Mouse (Mus musculus): Measurements from ENCODE around the gene Pkn1. TPM values are rescaled to one million over a fixed set of nuclear protein-coding genes. Genes with fewer than 3 reads are reported as not detected.
A peak's percentile ranks its signal among the peaks of the same experiment; 100 is the strongest.

The Pkn1 gene
- polyA plus RNA-seq, 1 experiment from 2014 or later = 22.7 TPM

- peak; percentile 70 for ATAC-seq (ENCODE audit: insufficient number of reproducible peaks, insufficient read depth, low FRiP score, low read depth)
- no peaks in the 10 kb centered on the region for H3K36me3 ChIP-seq (ENCODE audit: control insufficient read depth, insufficient read depth, low read length)
- H3K4me1 ChIP-seq (ENCODE audit: control insufficient read depth in 2 of 2, insufficient read depth in 2 of 2, low read length in 2 of 2) = peaks cover 16 to 36% of the 10 kb centered on the region in 2 experiments
- H3K4me2 ChIP-seq (ENCODE audit: low read length) = peak within 1 kb of the TSS; percentile 95
- peak within 1 kb of the TSS; percentile 93 for H3K9ac ChIP-seq (ENCODE audit: low read length)
- H3K27me3 ChIP-seq (ENCODE audit: control insufficient read depth, insufficient read depth, low read length) = no peaks in the 10 kb centered on the region
- 2% methylated on average over 51 of the region's 56 CpGs for WGBS
- peak within 1 kb of the TSS; percentile 66 to 69 for H3K4me3 ChIP-seq (ENCODE audit: control insufficient read depth in 1 of 2, insufficient read depth in 1 of 2, low read depth in 1 of 2, low read length in 2 of 2)
- H3K27ac ChIP-seq (replicated peaks in 1 of 2; ENCODE audit: control insufficient read depth in 1 of 2, insufficient read depth in 1 of 2, low read depth in 2 of 2, low read length in 2 of 2) = peak within 1 kb of the TSS; percentile 20 to 82
- H3K9me3 ChIP-seq (ENCODE audit: control insufficient read depth, low read length) = peaks cover 3% of the 10 kb centered on the region; the same call in 1 of the 2 replicates
These were observed 42.2 kb upstream of the Pkn1 start, which contains the start of gene Adgre5 for GRCm38 (mm10) chr8:83740976-83741741. Adgre5 (minus strand) TSS chr8:83741326.

DNA sequence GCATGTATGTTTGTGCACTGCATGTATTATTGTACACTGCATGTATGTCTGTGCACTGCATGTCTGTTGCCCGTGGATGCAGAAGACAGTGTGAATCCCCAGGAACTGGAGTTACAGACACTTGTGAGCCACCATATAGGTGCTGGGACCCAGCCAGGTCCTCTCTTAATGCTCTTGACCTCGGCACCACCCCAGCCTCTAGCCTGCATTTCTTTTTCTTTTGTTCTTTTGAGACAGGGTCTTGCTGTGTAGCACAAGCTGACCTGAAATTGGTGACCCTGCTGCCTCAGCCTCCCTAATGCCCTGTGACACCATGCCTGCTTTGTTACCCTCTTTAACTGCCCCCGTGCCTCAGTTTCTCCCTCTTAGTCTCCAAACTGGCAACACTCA lies 41.6 kb upstream of the Pkn1 start:
- ATAC-seq (ENCODE audit: insufficient number of reproducible peaks, insufficient read depth, low FRiP score, low read depth) = peak; percentile 11; the same call in 1 of the 2 replicates

GRCm38 (mm10) chr8:83739711-83740468 lies 40.9 kb upstream of the Pkn1 start:
- Histone ChIP-seq H3K4me2 (ENCODE audit: low read length) (peak overlapping the region; percentile 95), H3K36me3 (ENCODE audit: control insufficient read depth, insufficient read depth, low read length) (no peaks in the 10 kb centered on the region), H3K27me3 (ENCODE audit: control insufficient read depth, insufficient read depth, low read length) (no peaks in the 10 kb centered on the region), H3K4me1 (ENCODE audit: control insufficient read depth in 2 of 2, insufficient read depth in 2 of 2, low read length in 2 of 2) (peaks cover 16 to 36% of the 10 kb centered on the region in 2 experiments), H3K9me3 (ENCODE audit: control insufficient read depth, low read length) (peaks cover 3% of the 10 kb centered on the region; the same call in 1 of the 2 replicates), H3K27ac (replicated peaks in 1 of 2; ENCODE audit: control insufficient read depth in 1 of 2, insufficient read depth in 1 of 2, low read depth in 2 of 2, low read length in 2 of 2) (peak overlapping the region in 1 of 2 experiments; percentile 82; a peak in 2 of 4 replicates), H3K4me3 (ENCODE audit: control insufficient read depth in 1 of 2, insufficient read depth in 1 of 2, low read depth in 1 of 2, low read length in 2 of 2) (peak overlapping the region; percentile 13 to 69), H3K9ac (ENCODE audit: low read length) (peak overlapping the region; percentile 93)
- no peak for ATAC-seq (ENCODE audit: insufficient number of reproducible peaks, insufficient read depth, low FRiP score, low read depth)
- WGBS = 40% methylated on average over 8 of the region's 8 CpGs

More for the DNA sequence above, 41.6 kb upstream of the Pkn1 start:
- peaks cover 3% of the 10 kb centered on the region; the same call in 1 of the 2 replicates for H3K9me3 ChIP-seq (ENCODE audit: control insufficient read depth, low read length)
- H3K4me3 ChIP-seq (ENCODE audit: control insufficient read depth in 1 of 2, insufficient read depth in 1 of 2, low read depth in 1 of 2, low read length in 2 of 2) = peak overlapping the region; percentile 66 to 69
- peak overlapping the region; percentile 20 to 82; a peak in 3 of 4 replicates for H3K27ac ChIP-seq (replicated peaks in 1 of 2; ENCODE audit: control insufficient read depth in 1 of 2, insufficient read depth in 1 of 2, low read depth in 2 of 2, low read length in 2 of 2)
- peak overlapping the region; percentile 95 for H3K4me2 ChIP-seq (ENCODE audit: low read length)
- 13% methylated on average over 3 of the region's 3 CpGs for WGBS
- peak overlapping the region; percentile 93 for H3K9ac ChIP-seq (ENCODE audit: low read length)
- H3K27me3 ChIP-seq (ENCODE audit: control insufficient read depth, insufficient read depth, low read length) = no peaks in the 10 kb centered on the region
- H3K4me1 ChIP-seq (ENCODE audit: control insufficient read depth in 2 of 2, insufficient read depth in 2 of 2, low read length in 2 of 2) = peaks cover 16 to 36% of the 10 kb centered on the region in 2 experiments
- H3K36me3 ChIP-seq (ENCODE audit: control insufficient read depth, insufficient read depth, low read length) = no peaks in the 10 kb centered on the region

- Histone ChIP-seq H3K4me2 (ENCODE audit: low read length) (peak overlapping the region; percentile 95), H3K27me3 (ENCODE audit: control insufficient read depth, insufficient read depth, low read length) (no peaks in the 10 kb centered on the region), H3K27ac (replicated peaks in 1 of 2; ENCODE audit: control insufficient read depth in 1 of 2, insufficient read depth in 1 of 2, low read depth in 2 of 2, low read length in 2 of 2) (peak overlapping the region; percentile 38 to 82; a peak in 3 of 4 replicates), H3K9me3 (ENCODE audit: control insufficient read depth, low read length) (peaks cover 3% of the 10 kb centered on the region; the same call in 1 of the 2 replicates), H3K4me3 (ENCODE audit: control insufficient read depth in 1 of 2, insufficient read depth in 1 of 2, low read depth in 1 of 2, low read length in 2 of 2) (peak overlapping the region in 1 of 2 experiments; percentile 69; a peak in 3 of 4 replicates), H3K9ac (ENCODE audit: low read length) (peak overlapping the region; percentile 93; the same call in 1 of the 2 replicates), H3K36me3 (ENCODE audit: control insufficient read depth, insufficient read depth, low read length) (no peaks in the 10 kb centered on the region), H3K4me1 (ENCODE audit: control insufficient read depth in 2 of 2, insufficient read depth in 2 of 2, low read length in 2 of 2) (peaks cover 16 to 36% of the 10 kb centered on the region in 2 experiments)
- no peak for ATAC-seq (ENCODE audit: insufficient number of reproducible peaks, insufficient read depth, low FRiP score, low read depth)
- WGBS = 70% methylated on average over 10 of the region's 10 CpGs
These were observed 40.2 kb upstream of the Pkn1 start for GRCm38 (mm10) chr8:83738949-83739710.

- Histone ChIP-seq H3K4me3 (ENCODE audit: control insufficient read depth in 1 of 2, insufficient read depth in 1 of 2, low read depth in 1 of 2, low read length in 2 of 2) (no peak overlapping the region), H3K27ac (replicated peaks in 1 of 2; ENCODE audit: control insufficient read depth in 1 of 2, insufficient read depth in 1 of 2, low read depth in 2 of 2, low read length in 2 of 2) (peak overlapping the region; percentile 29 to 82), H3K36me3 (ENCODE audit: control insufficient read depth, insufficient read depth, low read length) (peaks cover 9% of the 10 kb centered on the region), H3K9ac (ENCODE audit: low read length) (peak overlapping the region; percentile 23; the same call in 1 of the 2 replicates), H3K4me2 (ENCODE audit: low read length) (peak overlapping the region; percentile 95), H3K27me3 (ENCODE audit: control insufficient read depth, insufficient read depth, low read length) (no peaks in the 10 kb centered on the region), H3K9me3 (ENCODE audit: control insufficient read depth, low read length) (peaks cover 3% of the 10 kb centered on the region; the same call in 1 of the 2 replicates), H3K4me1 (ENCODE audit: control insufficient read depth in 2 of 2, insufficient read depth in 2 of 2, low read length in 2 of 2) (peaks cover 16 to 36% of the 10 kb centered on the region in 2 experiments)
- 69% methylated on average over 4 of the region's 4 CpGs for WGBS
- ATAC-seq (ENCODE audit: insufficient number of reproducible peaks, insufficient read depth, low FRiP score, low read depth) = peak; percentile 28; the same call in 1 of the 2 replicates
These were observed 39.0 kb upstream of the Pkn1 start for GRCm38 (mm10) chr8:83737852-83738562.

DNA sequence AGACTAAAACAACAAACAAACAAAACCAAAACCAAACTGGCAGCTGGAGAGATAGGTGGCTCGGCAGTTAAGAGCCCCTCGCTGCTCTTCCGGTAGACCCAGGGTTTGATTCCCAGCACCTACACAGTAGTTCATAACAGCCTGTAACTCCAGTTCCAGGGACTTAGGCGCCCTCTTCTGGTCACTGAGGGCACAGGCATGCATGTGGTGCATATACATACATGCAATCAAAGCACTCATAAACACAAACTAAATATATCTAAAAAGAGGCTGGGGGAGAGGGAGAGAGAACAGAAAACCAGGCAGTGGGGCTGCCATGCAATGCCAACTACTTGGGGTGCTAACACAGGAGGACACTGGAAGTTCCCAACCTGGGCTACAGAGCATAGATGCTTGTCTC lies 38.4 kb upstream of the Pkn1 start:
- no peak overlapping the region for H3K9ac ChIP-seq (ENCODE audit: low read length)
- H3K4me2 ChIP-seq (ENCODE audit: low read length) = peak overlapping the region; percentile 38
- no peak overlapping the region for H3K4me3 ChIP-seq (ENCODE audit: control insufficient read depth in 1 of 2, insufficient read depth in 1 of 2, low read depth in 1 of 2, low read length in 2 of 2)
- peak overlapping the region in 1 of 2 experiments; percentile 82; a peak in 2 of 4 replicates for H3K27ac ChIP-seq (replicated peaks in 1 of 2; ENCODE audit: control insufficient read depth in 1 of 2, insufficient read depth in 1 of 2, low read depth in 2 of 2, low read length in 2 of 2)
- no peaks in the 10 kb centered on the region for H3K27me3 ChIP-seq (ENCODE audit: control insufficient read depth, insufficient read depth, low read length)
- H3K9me3 ChIP-seq (ENCODE audit: control insufficient read depth, low read length) = peaks cover 3% of the 10 kb centered on the region; the same call in 1 of the 2 replicates
- ATAC-seq (ENCODE audit: insufficient number of reproducible peaks, insufficient read depth, low FRiP score, low read depth) = no peak
- WGBS = 83% methylated on average over 4 of the region's 4 CpGs
- peaks cover 16 to 36% of the 10 kb centered on the region in 2 experiments for H3K4me1 ChIP-seq (ENCODE audit: control insufficient read depth in 2 of 2, insufficient read depth in 2 of 2, low read length in 2 of 2)
- H3K36me3 ChIP-seq (ENCODE audit: control insufficient read depth, insufficient read depth, low read length) = peaks cover 12% of the 10 kb centered on the region
